Mouse (Mus musculus) retina, postnatal 7 days (tissue): ENCODE measurements around the gene Zdhhc19.
"Not testable (repeated sequence)": the region's sequence is repeated elsewhere in the genome, so short reads cannot be mapped to it uniquely, and the experiment has no call there.

Experiments
- DNase-seq: peaks from one replicate; pipeline ENCODE4 v3.0.0-alpha.2; 2012; ENCODE audit warnings: low read depth, low spot score

Zdhhc19 gene

GRCm38 (mm10) chr16:32487234-32488111, 8.6 kb upstream of the Zdhhc19 start, which contains the start of gene Slc51a:
Gene Slc51a, minus strand, starts transcription at chr16:32487879.
- DNase-seq: no peak

DNA sequence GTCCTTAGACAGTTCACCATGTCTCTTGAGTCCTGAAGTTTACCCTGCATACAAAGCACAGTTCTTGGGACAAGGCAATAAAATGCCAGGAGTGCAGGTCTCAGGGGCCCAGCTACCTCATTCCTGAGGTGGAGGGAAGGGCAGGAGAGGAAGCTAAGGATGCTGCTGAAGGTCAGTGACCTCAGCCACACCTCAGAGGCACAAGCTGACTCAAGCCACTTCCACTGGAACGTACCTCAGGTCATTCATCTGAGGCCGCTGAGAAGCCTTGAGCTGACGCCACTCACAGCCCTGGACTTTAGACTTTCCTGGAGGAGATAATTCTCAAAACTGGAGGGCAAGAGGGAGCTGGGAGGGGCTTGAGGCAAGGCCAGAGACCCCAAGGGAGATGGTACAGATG, 7.1 kb upstream of the Zdhhc19 start:
- DNase-seq: no peak

DNA sequence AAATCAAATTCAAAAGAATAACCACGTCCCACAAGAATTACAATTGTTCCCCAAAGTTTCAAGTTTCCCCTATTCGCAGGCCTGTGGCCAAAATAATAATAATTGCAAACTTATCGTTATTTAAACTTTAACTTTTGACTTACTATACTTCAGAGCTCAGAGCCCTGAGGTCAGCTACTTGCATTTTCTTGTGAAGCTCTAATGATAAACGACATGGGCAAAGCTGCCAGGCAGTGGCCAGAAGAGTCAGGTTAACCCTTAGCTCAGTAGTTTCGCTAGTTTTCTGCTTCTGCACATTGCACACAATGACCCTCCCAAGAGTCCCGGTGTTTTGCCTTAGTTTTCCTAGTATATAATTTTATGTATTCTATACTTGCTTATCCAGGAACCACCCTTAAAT, 1.7 kb upstream of the Zdhhc19 start:
- not testable (repeated sequence) for DNase-seq

DNA sequence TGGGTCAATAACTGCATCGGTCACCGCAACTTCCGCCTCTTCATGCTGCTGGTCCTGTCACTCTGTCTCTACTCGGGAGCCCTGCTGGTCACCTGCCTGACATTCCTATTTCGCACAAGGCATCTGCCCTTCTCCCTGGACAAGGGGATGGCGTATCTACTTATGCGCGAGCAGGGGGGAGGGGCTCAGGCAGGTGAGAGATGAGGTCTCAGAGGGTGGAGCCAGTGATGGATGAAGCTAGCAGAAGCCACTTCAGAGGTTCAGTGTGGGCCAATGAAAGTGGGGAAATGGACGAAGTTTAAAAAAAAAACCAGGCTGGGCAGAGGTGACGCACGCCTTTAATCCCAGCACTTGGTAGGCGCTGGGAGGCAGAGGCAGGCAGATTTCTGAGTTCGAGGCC, 2.9 kb downstream of the Zdhhc19 start:
- no peak for DNase-seq

GRCm38 (mm10) chr16:32499430-32500037, 3.5 kb downstream of the Zdhhc19 start:
- DNase-seq: peak; percentile 73

GRCm38 (mm10) chr16:32501459-32501858, 5.4 kb downstream of the Zdhhc19 start:
- DNase-seq: no peak

DNA sequence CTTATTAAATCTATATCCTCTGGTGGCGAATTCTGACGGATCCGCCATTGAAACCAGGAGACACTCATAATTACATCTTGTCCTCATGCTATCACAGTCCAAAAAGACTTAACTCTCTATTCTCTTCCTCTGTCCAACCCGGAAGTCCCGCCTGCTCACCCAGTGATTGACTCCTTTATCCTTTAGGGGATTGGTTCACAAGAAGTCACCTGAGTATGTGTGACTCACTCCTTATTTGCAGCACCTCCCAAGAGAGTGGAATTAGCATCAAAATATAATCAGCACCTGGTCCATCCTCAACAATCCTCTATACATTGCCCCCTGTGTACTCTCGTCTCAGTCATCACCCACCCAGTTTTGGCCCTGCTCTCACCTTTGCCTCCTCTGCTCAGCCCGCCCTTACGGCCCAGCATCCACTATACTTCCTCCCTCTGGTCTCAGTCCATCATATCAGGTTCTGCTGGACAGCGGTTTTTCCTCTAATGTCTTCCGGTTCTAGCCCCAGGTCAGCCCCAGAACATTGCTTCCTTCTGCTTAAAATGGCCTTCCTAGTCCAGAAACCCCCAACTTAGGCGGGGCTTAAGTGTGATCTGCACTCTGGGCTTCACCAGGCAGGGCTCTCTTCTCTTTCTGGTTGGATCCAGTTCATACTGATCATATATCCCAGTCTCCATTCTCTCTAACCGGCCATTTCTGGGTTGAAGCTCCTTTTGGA, 6.7 kb downstream of the Zdhhc19 start:
- no peak for DNase-seq

DNA sequence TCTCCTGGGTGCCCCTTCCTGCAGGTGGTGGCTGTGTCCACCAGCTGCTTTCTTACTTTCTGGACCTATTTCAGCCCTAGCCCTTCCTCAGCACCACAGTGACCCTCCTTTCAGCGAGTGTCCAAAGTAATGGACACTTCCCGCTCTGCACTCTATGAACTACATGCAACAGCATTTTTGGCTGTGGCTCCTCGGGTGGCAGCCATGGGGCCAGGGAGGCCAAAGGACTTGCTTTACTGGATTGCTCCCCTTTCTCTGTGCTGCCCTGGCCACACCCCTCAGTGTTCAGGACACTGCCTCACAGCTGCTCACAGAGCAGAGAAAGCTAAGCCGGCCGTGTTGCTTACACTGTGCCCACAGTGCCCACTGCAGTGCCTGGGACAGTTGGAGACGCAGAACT, 7.6 kb downstream of the Zdhhc19 start:
- no peak for DNase-seq

DNA sequence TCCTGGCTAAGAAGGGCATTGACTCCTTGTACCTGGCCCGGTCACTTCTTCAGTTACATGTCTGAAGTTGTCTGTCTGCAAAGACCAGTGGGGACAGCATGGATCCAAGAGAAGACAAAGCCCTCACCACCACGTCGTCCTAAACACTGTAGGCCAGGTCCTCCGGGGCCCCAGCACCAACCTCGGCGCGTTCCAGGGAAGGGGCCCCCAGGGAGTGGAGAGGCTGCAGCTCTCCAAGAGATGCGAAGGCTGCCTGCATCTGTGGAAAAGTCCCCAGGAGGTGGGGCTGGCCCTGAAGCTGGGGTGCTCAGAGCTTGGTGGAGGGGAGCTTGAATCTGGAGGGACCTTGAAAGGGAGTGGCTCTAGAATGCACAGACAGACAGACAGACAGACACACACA, 10.2 kb downstream of the Zdhhc19 start:
- DNase-seq: no peak

DNA sequence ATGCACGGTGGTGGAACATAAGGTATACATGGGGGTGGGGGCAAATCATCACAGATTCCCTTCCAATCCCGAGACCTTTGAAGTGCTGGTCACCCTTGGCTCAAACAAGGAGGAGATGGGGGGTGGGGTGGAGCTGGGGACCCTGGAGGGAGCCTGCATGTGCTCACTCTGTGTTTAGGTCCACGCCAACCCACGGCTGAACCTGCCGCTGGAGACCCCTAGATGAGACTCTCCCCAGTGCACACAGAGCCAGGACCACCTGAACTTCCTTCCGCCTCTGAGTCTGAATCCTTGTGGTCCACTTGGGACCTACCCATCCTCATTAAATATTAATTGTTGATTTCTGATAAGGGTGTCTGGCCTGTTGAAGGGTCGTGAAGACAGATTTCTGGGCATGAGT, 10.8 kb downstream of the Zdhhc19 start:
- no peak for DNase-seq

DNA sequence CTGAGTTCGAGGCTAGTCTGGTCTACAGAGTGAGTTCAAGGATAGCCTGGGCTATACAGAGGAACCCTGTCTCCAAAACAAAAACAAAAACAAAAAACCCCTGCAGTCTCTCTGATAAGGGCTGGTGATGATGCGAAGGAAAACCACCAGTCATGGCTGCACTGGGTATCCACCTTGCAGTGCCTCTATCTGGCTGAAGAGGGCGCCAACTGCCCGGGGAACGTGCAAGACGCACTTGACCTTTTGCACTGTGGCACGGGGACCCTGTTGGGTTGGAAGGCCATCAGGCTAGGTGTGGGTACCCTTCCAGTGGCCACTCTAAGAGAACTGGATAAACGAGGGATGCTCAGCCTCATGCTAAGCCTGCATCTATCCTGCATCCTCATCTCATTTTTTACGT, 11.3 kb downstream of the Zdhhc19 start:
- DNase-seq: peak; percentile 37

DNA sequence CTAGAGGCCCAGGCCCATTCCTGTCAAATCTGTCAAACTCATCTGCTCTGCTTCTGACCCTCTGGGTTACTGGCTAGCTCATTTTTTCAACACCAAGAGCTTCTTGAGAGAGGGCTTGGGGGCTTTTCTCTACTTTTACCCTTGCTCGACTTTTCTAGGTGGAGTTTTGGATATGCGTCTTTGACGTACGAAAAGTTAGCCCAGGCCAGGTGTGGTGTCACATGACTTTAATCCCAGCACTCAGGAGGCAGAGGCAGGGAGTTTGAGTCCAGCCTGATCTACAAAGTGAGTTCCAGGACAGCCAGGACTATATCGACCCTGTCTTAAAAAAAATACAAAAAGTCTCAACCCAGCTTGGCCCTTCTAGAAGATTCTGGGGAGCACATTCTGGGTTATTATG, 12.0 kb downstream of the Zdhhc19 start:
- no peak for DNase-seq

DNA sequence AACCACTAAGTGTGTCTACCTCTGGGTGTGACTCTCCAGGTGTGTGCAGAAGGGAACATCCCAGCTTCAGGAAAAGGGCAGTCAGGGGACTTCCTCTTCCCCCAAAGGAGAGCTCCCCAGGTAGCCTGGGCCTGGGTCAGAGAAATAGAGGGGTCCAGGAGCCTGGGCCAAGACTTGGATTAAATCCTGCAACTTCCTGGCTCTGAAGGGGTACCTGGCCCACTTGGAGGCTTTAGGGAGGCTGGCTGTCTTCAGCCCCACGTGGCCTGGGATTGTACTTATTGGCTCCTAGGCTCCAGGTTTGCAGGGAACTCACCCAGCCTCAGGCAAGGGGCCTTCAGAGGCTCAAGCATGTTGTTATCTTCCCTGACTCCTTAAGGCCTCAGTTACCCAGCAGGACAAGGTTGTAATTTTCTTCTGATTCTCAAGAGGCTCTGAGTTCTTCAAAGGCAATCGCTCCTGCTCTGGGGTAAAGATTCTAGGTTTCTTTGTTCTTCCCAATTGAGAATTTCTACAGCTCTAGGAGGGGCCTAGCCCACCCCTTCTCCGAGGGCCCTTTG, 12.5 kb downstream of the Zdhhc19 start:
- DNase-seq: no peak

- DNase-seq: no peak
Observed at GRCm38 (mm10) chr16:32509066-32509942, 13.2 kb downstream of the Zdhhc19 start.

DNA sequence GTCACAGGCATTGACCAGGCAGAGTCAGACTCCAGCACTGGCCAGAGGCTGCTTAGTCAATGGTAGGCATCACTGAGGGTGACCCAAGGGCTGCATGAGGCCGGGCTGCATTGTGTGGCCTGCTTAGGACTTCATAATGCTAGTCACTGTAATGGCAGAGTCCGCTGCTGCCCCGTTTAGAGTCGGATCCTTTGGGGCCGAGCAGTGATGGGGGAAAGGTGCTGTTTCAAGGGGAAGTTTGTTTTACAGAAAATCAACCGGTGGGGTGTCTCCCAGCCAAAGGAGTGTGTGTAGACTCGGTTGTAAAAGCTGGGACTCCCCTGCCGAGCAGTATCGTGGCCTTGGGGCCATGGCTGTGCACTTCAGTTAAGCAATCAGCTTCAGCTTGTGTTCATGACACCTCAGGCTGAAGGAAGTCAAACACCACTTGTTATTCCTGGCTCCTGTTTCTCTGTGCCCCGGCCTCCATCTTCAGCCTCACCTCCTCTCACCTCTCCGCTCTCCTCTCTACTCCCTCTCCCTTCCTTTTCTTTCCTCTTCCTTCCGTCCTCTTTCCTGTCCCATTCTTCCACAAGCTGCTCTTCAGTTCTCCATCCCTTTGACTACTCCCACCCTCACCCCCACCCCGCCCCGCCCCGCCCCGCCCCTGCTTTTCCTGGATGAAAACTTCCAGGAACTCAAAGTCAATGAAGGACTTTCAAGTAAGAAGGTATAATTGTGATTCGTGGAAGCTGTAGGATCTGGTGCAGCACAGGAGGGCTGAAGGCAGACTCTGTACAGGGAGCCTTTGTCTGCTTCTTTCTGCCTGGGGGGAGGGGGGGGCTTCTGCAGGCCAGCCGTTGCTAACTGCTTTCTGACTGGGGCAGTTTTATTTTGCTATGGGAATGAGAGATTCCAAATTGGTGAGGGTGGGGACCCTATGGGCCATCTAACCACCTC, 14.6 kb downstream of the Zdhhc19 start:
- DNase-seq: no peak

- no peak for DNase-seq
Observed at GRCm38 (mm10) chr16:32511338-32511734, 15.3 kb downstream of the Zdhhc19 start.

DNA sequence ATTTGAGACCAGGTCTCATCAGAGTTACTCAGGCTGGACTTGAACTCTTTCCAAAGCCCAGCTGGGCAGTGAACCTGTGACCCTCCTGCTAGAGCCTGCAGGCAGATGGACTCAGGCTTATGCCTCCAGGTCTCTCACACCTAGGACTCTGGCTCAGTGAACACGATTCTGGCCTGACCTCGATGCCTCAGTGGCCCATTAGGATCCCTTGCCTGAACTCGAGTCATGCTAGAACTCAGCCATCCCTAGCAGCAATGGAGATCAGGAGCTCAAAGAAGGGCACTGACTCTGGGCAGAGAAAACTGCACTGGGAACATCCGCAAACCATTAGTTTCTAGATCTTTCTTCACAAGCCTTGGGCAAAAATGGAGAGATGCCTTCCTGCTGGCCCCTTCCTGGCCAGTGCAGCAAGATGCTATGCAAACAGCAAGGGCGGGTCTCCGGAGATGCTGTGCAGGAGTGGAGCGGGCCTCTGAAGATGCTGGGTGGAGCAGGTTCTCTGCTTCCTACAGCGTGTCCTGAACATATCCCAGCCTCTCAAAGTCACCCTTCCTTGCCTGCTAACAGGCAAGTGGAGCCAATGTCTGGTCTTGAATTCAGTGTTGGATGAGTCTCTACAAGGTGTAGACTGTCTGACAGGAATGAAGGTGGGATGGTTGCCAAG, 15.9 kb downstream of the Zdhhc19 start:
- DNase-seq: no peak

DNA sequence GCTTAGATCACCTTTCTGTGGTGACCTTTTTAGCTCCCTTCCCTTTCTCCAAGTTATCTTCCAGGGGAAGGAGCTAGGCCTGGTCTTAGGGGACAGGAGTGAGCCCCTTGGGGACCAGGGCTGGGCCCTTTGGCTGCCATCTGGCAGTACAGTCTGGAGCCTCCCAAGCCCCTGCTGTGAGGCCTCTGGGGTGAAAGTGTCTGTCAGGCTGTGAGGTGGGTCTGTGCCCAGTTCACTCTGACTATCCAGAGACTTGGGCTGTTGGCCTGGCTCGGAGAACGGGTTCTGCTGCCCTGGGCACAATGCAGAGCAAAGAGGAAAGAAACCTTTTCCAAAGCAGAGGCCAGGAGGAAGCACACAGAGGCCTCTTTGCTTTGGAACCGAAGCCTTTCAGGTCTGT, 16.9 kb downstream of the Zdhhc19 start:
- no peak for DNase-seq

DNA sequence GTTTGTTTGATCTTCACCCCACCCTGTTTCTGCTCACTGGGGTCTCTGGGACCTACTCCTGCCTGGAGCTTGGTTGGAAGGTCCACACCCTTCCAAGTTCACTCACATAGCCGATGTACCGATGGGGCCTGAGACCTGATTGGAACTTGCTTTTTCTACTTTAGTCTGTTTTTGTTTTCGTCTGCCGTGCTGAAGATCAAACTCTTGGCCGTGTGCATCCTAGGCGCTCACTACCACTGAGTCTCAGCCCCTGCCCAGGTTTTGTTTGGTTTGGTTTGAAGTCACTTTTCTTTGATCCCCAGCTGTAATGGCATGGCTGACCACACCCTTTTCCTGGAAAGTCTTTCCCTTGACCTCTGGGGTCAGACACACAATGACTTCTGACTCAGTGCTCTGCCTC, 17.3 kb downstream of the Zdhhc19 start:
- no peak for DNase-seq

DNA sequence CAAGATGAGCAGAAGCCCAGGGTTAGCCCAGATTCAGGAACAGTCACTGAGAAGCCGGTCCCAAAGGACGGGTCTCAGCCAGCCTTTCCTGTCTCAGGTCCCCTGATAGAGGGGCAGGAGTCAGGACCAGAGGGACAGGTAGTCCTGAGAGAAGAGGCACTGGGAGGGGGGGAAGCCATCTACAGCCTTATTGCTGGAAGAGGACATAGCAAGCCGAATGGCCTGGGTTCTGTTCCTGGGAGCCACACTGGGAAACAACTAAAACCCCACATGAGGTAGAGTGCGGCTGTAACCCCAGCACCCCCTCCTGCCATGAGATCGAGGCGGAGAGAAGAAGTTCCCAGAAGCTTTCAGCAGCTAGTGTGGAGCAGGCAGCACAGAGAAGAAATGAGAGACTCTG, 17.9 kb downstream of the Zdhhc19 start:
- no peak for DNase-seq
